ENCODE assay signal across 8 mouse cellular contexts in genomic region chr6:70768769-70769168, GRCm38 (mm10). TPM values are rescaled to one million over a fixed set of nuclear protein-coding genes. Genes with fewer than 3 reads are reported as not detected.
A peak's percentile ranks its signal among the peaks of the same experiment; 100 is the strongest.
DNase-seq lines count a peak whose midpoint lies in the region; ATAC-seq and TF ChIP-seq lines count a peak whose summit lies in the region.

No protein-coding gene starts in this region.

- WGBS in lung, embryonic 14.5 days = 27% methylated on average over 6 of the region's 6 CpGs
- whole genome bisulfite sequencing in thymus, adult 2 months = 56% methylated on average over 6 of the region's 6 CpGs

- peak; percentile 96 to 99 for TF ChIP-seq CTCF in CH12.LX (conservative IDR thresholded peaks at IDR 0.05 in 1 of 2, IDR thresholded peaks at IDR 0.05 in 1 of 2; ENCODE audit: low read depth in 2 of 2, low read length in 2 of 2)
- peak; percentile 97 for TF ChIP-seq CTCF in layer of hippocampus, adult 2 months (conservative IDR thresholded peaks at IDR 0.05)
- TF ChIP-seq CTCF in lung, embryonic 14.5 days (IDR thresholded peaks at IDR 0.05; ENCODE audit: low read depth) = peak; percentile 94
- TF ChIP-seq CTCF in thymus, adult 2 months (IDR thresholded peaks at IDR 0.05; ENCODE audit: borderline replicate concordance, control insufficient read depth, extremely low read depth, insufficient read depth, low read length, poor library complexity) = peak; percentile 88; the same call in 1 of the 2 replicates

- peaks cover 0 to 31% of the 10 kb centered on the region in 2 experiments; a peak in 2 of 4 replicates for H3K4me1 ChIP-seq in CH12.LX (ENCODE audit: control insufficient read depth in 1 of 2, insufficient read depth in 2 of 2)
- no peaks in the 10 kb centered on the region for H3K4me1 ChIP-seq in lung, embryonic 14.5 days (ENCODE audit: insufficient read depth)
- peaks cover 11% of the 10 kb centered on the region for H3K4me1 ChIP-seq in thymus, adult 2 months (replicated peaks; ENCODE audit: control insufficient read depth, insufficient read depth, low read length)

- H3K79me2 ChIP-seq in CH12.LX (replicated peaks; ENCODE audit: control insufficient read depth, extremely low read depth, insufficient read depth, poor library complexity, severe bottlenecking) = no peaks in the 10 kb centered on the region

- in situ Hi-C loops in CH12.LX (cut with MboI; ENCODE audit: low pct_ligation_motif_present, low pct_unique_long_range_greater_than_20kb, low sequenced_read_pairs) = loop anchor here (25.0 kb wide), 1 partner anchor 1881 kb away; no protein-coding TSS in a partner anchor

- peak; percentile 66; the same call in 1 of the 2 replicates for ATAC-seq in lung, embryonic 14.5 days (ENCODE audit: insufficient read depth)

- DNase-seq in CH12.LX (ENCODE audit: extremely low read depth) = peak; percentile 88
- DNase-seq in brain, adult 2 months (ENCODE audit: low read depth, low spot score) = peak; percentile 87
- DNase-seq in fibroblast of lung, adult 2 months (ENCODE audit: low read depth) = peak; percentile 46
- DNase-seq in heart, postnatal 4 days = peak; percentile 77
- DNase-seq in layer of hippocampus, adult 2 months (ENCODE audit: low spot score in 2 of 2) = peak; percentile 66 to 82
- DNase-seq in lung, embryonic 14.5 days = peak; percentile 89
- peak; percentile 19 for DNase-seq in ovary, adult 18-20 months (ENCODE audit: low spot score)
- DNase-seq in thymus, adult 2 months = peak; percentile 79

- H3K27ac ChIP-seq in CH12.LX (ENCODE audit: insufficient read depth, low read depth) = no peak overlapping the region
- H3K27ac ChIP-seq in layer of hippocampus, adult 2 months = no peak overlapping the region
- H3K27ac ChIP-seq in lung, embryonic 14.5 days (ENCODE audit: low read depth) = no peak overlapping the region
- no peak overlapping the region for H3K27ac ChIP-seq in thymus, adult 2 months (ENCODE audit: control insufficient read depth, insufficient read depth, low read length)

- no peak for TF ChIP-seq POLR2A in CH12.LX (IDR thresholded peaks at IDR 0.05; ENCODE audit: low read depth, low read length)
- TF ChIP-seq POLR2A in thymus, adult 2 months (IDR thresholded peaks at IDR 0.05; ENCODE audit: control insufficient read depth, extremely low read depth, insufficient read depth, low read length, poor library complexity) = no peak

- H3K4me3 ChIP-seq in CH12.LX (replicated peaks in 1 of 3; ENCODE audit: low read depth in 2 of 3, low read length in 2 of 3, poor library complexity in 1 of 3) = no peak overlapping the region
- H3K4me3 ChIP-seq in layer of hippocampus, adult 2 months = no peak overlapping the region
- no peak overlapping the region for H3K4me3 ChIP-seq in lung, embryonic 14.5 days (ENCODE audit: low read depth, low read length)
- H3K4me3 ChIP-seq in thymus, adult 2 months (ENCODE audit: control insufficient read depth, insufficient read depth, low read length) = no peak overlapping the region

- H3K27me3 ChIP-seq in CH12.LX (replicated peaks) = no peaks in the 10 kb centered on the region
- no peaks in the 10 kb centered on the region for H3K27me3 ChIP-seq in lung, embryonic 14.5 days (ENCODE audit: insufficient read depth, low read length)
- no peaks in the 10 kb centered on the region for H3K27me3 ChIP-seq in thymus, adult 2 months (ENCODE audit: control insufficient read depth, insufficient read depth, low read length)

- H3K36me3 ChIP-seq in CH12.LX (replicated peaks in 1 of 2; ENCODE audit: control insufficient read depth in 1 of 2, insufficient read depth in 1 of 2, low read length in 1 of 2) = peaks cover 50 to 82% of the 10 kb centered on the region in 2 experiments
- peaks cover 51% of the 10 kb centered on the region for H3K36me3 ChIP-seq in lung, embryonic 14.5 days (ENCODE audit: insufficient read depth)
- peaks cover 24% of the 10 kb centered on the region for H3K36me3 ChIP-seq in thymus, adult 2 months (ENCODE audit: control insufficient read depth, insufficient read depth, low read length)

- TF ChIP-seq EP300 in CH12.LX (IDR thresholded peaks at IDR 0.05; ENCODE audit: low read length) = no peak

- peak; percentile 100 for TF ChIP-seq RAD21 in CH12.LX (IDR thresholded peaks at IDR 0.05; ENCODE audit: low read depth, low read length)

- no peak overlapping the region for H3K4me2 ChIP-seq in CH12.LX (ENCODE audit: insufficient read depth, low read depth, poor library complexity, severe bottlenecking)
- H3K4me2 ChIP-seq in lung, embryonic 14.5 days = no peak overlapping the region

- dilution Hi-C loops in CH12.LX (cut with MboI; ENCODE audit: extremely low pct_ligation_motif_present, extremely low pct_unique_long_range_greater_than_20kb, low sequenced_read_pairs) = no loop called here

- no peaks in the 10 kb centered on the region for H3K9me3 ChIP-seq in CH12.LX (replicated peaks; ENCODE audit: low read length)
- H3K9me3 ChIP-seq in lung, embryonic 14.5 days (ENCODE audit: low read depth, low read length) = no peaks in the 10 kb centered on the region

- no peak overlapping the region for H3K9ac ChIP-seq in CH12.LX (ENCODE audit: insufficient read depth, low read depth)
- H3K9ac ChIP-seq in lung, embryonic 14.5 days = no peak overlapping the region

TF ChIP-seq in CH12.LX, 34 proteins besides CTCF, POLR2A, EP300 and RAD21:
- no peak for TF ChIP-seq USF1 (IDR thresholded peaks at IDR 0.05; ENCODE audit: low read depth, low read length)
- 0 out of 2 replicates have a peak, but pooled peaks have one; percentile 41 for TF ChIP-seq JUND (conservative IDR thresholded peaks at IDR 0.05; ENCODE audit: low read depth, low read length)
- peak; percentile 45; the same call in 1 of the 2 replicates for TF ChIP-seq ELF1 (IDR thresholded peaks at IDR 0.05; ENCODE audit: low read depth, low read length)
- 0 out of 2 replicates have a peak, but pooled peaks have one; percentile 52 for TF ChIP-seq MEF2A (IDR thresholded peaks at IDR 0.05; ENCODE audit: borderline replicate concordance, low read depth, low read length)
- TF ChIP-seq RCOR1 (conservative IDR thresholded peaks at IDR 0.05; ENCODE audit: low read depth, low read length) = no peak
- peak; percentile 89 for TF ChIP-seq SMC3 (IDR thresholded peaks at IDR 0.05; ENCODE audit: low read depth, low read length)
- no peak for TF ChIP-seq ZMIZ1 (IDR thresholded peaks at IDR 0.05; ENCODE audit: low read depth, low read length)
- no peak for TF ChIP-seq SIN3A (IDR thresholded peaks at IDR 0.05; ENCODE audit: low read length)
- TF ChIP-seq HCFC1 (IDR thresholded peaks at IDR 0.05; ENCODE audit: low read depth, low read length) = peak; percentile 21; the same call in 1 of the 2 replicates
- peak; percentile 80 for TF ChIP-seq ZC3H11A (IDR thresholded peaks at IDR 0.05; ENCODE audit: low read depth, low read length)
- 0 out of 2 replicates have a peak, but pooled peaks have one; percentile 43 for TF ChIP-seq NELFE (IDR thresholded peaks at IDR 0.05; ENCODE audit: low read depth, low read length)
- 0 out of 2 replicates have a peak, but pooled peaks have one; percentile 16 for TF ChIP-seq BHLHE40 (IDR thresholded peaks at IDR 0.05; ENCODE audit: low read depth, low read length)
- no peak for TF ChIP-seq MAZ (IDR thresholded peaks at IDR 0.05; ENCODE audit: low read depth, low read length)
- peak; percentile 60; the same call in 1 of the 2 replicates for TF ChIP-seq IRF4 (IDR thresholded peaks at IDR 0.05; ENCODE audit: low read depth, low read length)
- TF ChIP-seq CHD1 (IDR thresholded peaks at IDR 0.05; ENCODE audit: low read depth, low read length) = no peak
- peak; percentile 69 for TF ChIP-seq MYC (IDR thresholded peaks at IDR 0.05; ENCODE audit: low read depth, low read length)
- TF ChIP-seq TBP (conservative IDR thresholded peaks at IDR 0.05; ENCODE audit: low read depth, low read length) = no peak
- TF ChIP-seq TCF12 (IDR thresholded peaks at IDR 0.05; ENCODE audit: low read depth, low read length) = 0 out of 2 replicates have a peak, but pooled peaks have one; percentile 36
- 0 out of 2 replicates have a peak, but pooled peaks have one; percentile 8 for TF ChIP-seq NRF1 (IDR thresholded peaks at IDR 0.05; ENCODE audit: low read depth, low read length)
- TF ChIP-seq MAX (IDR thresholded peaks at IDR 0.05; ENCODE audit: low read length) = 0 out of 2 replicates have a peak, but pooled peaks have one; percentile 17
TF ChIP-seq in CH12.LX: peak in this region for 13.

RNA-seq across cellular contexts. Expression of gene Rpia, which starts 23.3 kb away (rescaled TPM):
- 55.7 and 76.1 TPM in 2 replicates for total RNA-seq in CH12.LX (2012; rRNA removed)
- total RNA-seq in CH12.LX (2014; rRNA removed) = 61.8 and 65.1 TPM in 2 replicates
- 57.8 and 68.9 TPM in 2 replicates for polyA plus RNA-seq in CH12.LX (2012; ENCODE audit: insufficient read length, low read depth)
- 1 to 10 TPM; 8.1 to 8.8 TPM for total RNA-seq in heart, postnatal 4 days (2021)
- total RNA-seq in layer of hippocampus, adult 2 months (2021) = 10 to 100 TPM; 11.2 to 12.5 TPM
- polyA plus RNA-seq in lung, embryonic 14.5 days (2014; fragmentation: Nextera tagmentation; extraction: Ambion mirVana) = 2.5 and 3.4 TPM in 2 replicates
- 15.7 and 20.0 TPM in 2 replicates for polyA plus RNA-seq in thymus, adult 2 months (2012; rRNA removed)

Comparison
In these comparisons a context has a peak if more than half of its experiments do, and no peak if none do; other contexts are left out.
1. DNase-seq: peak in every context shown above with its lines; median percentile 89 in lung, embryonic 14.5 days; 88 in CH12.LX; 87 in brain, adult 2 months; 79 in thymus, adult 2 months; 77 in heart, postnatal 4 days; 74 in layer of hippocampus, adult 2 months; 46 in fibroblast of lung, adult 2 months; 19 in ovary, adult 18-20 months.
2. RNA of gene Rpia, which starts 23.3 kb away (total RNA-seq): 55.7 to 76.1 TPM in CH12.LX; 11.2 to 12.5 TPM in layer of hippocampus, adult 2 months and 8.1 to 8.8 TPM in heart, postnatal 4 days; every median in the first group is over 4 times any median in the second.
3. Peak in every context shown above with its lines, with median percentiles within 50 percentile points of each other: CTCF ChIP-seq.